Comparison of ENCODE assay signal across 26 mouse cellular contexts in the genomic region with DNA sequence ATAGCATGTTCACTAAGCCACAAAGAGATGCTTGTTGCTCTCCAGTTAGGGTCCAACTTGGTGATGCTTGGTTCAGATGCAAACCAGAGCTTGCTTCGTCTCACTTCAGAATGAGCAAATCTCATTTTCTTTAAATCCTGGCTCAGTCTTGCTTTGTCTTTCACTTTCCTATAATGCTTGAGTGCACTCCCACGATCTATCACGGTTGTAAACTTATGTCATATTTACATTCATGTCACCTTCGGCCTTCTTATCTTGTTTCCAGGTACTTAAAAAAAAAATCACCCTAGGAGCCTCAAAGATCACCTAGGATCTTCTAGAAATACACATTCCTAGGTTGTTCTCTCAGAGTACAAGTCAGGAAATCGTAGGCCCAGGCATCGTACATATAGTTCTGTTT.
"Had no signal": no experiment of that assay in that cellular context is flagged by ENCODE, and none has a peak within 500 bp of the region (broad histone marks: within the 10 kb centered on the region; RNA-seq: fewer than 3 reads in every experiment).

No protein-coding gene starts in this region.

- H3K27me3 ChIP-seq: heart, embryonic 12.5 days; hindbrain, embryonic 12.5 days; kidney, embryonic 15.5 days; limb, embryonic 13.5 days; limb, embryonic 15.5 days; liver, embryonic 12.5 days had no signal

- H3K4me1 ChIP-seq: heart, embryonic 10.5 days; heart, embryonic 12.5 days; hindbrain, embryonic 10.5 days; hindbrain, embryonic 12.5 days; kidney, embryonic 15.5 days; limb, embryonic 13.5 days; limb, embryonic 15.5 days; liver, embryonic 12.5 days had no signal

- H3K36me3 ChIP-seq: heart, embryonic 10.5 days; heart, embryonic 12.5 days; hindbrain, embryonic 10.5 days; hindbrain, embryonic 12.5 days; kidney, embryonic 15.5 days; limb, embryonic 13.5 days; limb, embryonic 15.5 days; liver, embryonic 12.5 days had no signal

- DNase-seq: gastrocnemius, adult 2 months; gastrocnemius, postnatal 10 days; gastrocnemius, postnatal 25 days; heart, adult 18-20 months; heart, postnatal 10 days; heart, postnatal 4 days; kidney, adult 11 months; kidney, adult 2 months; kidney, adult 9 months; kidney, postnatal 14 days; kidney, postnatal 36 days; left cerebral cortex, postnatal 4 days had no signal

- H3K9ac ChIP-seq: heart, embryonic 12.5 days; hindbrain, embryonic 12.5 days; hindbrain, embryonic 14.5 days; kidney, embryonic 15.5 days; limb, embryonic 13.5 days; limb, embryonic 15.5 days; liver, embryonic 12.5 days had no signal

- H3K27ac ChIP-seq: gastrocnemius, adult 2 months; heart, embryonic 10.5 days; hindbrain, embryonic 10.5 days; hindbrain, embryonic 12.5 days; hindbrain, embryonic 14.5 days; kidney, embryonic 15.5 days; kidney, postnatal 0 days; layer of hippocampus, adult 2 months; left cerebral cortex, adult 2 months; limb, embryonic 13.5 days; limb, embryonic 15.5 days; liver, embryonic 12.5 days had no signal

- ATAC-seq: hindbrain, embryonic 16.5 days; inflammation-experienced regulatory T-cells, adult 6 months; liver, embryonic 12.5 days had no signal

- H3K4me3 ChIP-seq: gastrocnemius, adult 2 months; heart, embryonic 10.5 days; heart, embryonic 12.5 days; hindbrain, embryonic 10.5 days; hindbrain, embryonic 12.5 days; kidney, embryonic 15.5 days; layer of hippocampus, adult 2 months; left cerebral cortex, adult 2 months; limb, embryonic 13.5 days; limb, embryonic 15.5 days; liver, embryonic 12.5 days had no signal

- H3K4me2 ChIP-seq: heart, embryonic 12.5 days; hindbrain, embryonic 12.5 days; hindbrain, embryonic 14.5 days; kidney, embryonic 15.5 days; limb, embryonic 13.5 days; limb, embryonic 15.5 days; liver, embryonic 12.5 days had no signal

- H3K9me3 ChIP-seq: heart, embryonic 10.5 days; hindbrain, embryonic 12.5 days; kidney, embryonic 15.5 days; limb, embryonic 13.5 days; limb, embryonic 15.5 days; liver, embryonic 12.5 days had no signal
